Mouse (Mus musculus) hematopoietic stem cell, adult 5-6 weeks (primary cell): ENCODE results near the gene Farp1. TPM values are rescaled to one million over a fixed set of nuclear protein-coding genes. Genes with fewer than 3 reads are reported as not detected.

ENCODE experiments used
- ATAC-seq, 2 experiments: fragments of 125-278 bp in 1 of 2; replicated peaks in 1 of 2; 2 replicates each; pipeline ENCODE4 v1.8.0; 2016 to 2017; ENCODE audit warnings: inconsistent platforms in 2 of 2, mild to moderate bottlenecking in 2 of 2, moderate number of reproducible peaks in 2 of 2, low read depth in 1 of 2, moderate TSS enrichment in 1 of 2; ENCODE audit not compliant: low FRiP score in 2 of 2, poor library complexity in 2 of 2, severe bottlenecking in 2 of 2, insufficient read depth in 1 of 2, low TSS enrichment in 1 of 2
- total RNA-seq: library from RNA; stranded (forward); fragments of 172-1452, 232-1000 nt; gene quantifications from 2 replicates; pipeline ENCODE4 v1.2.3, GENCODE M21; 2017

Gene Farp1
- total RNA-seq, 1 experiment from 2014 or later, result 0.60 TPM

DNA sequence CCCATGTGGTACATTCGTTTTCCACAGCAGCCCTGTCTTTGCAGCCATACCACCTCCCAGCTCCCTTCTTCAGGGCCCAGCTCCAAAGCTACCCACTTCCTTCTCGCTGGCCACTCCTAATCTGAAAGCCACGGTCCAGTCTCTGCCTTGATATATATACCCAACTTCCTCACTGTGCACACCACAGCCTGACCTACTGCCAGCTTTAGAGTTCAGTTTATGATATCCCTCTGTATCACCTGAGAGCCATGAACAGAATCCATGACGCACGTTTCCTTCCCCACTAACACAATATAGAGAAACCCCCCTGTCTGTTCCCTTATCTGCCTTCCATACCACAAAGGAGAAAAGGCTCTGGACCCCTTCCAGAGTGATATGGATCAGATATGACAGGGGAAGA, 283.4 kb downstream of the Farp1 start:
- peak; percentile 78 to 90 for ATAC-seq

DNA sequence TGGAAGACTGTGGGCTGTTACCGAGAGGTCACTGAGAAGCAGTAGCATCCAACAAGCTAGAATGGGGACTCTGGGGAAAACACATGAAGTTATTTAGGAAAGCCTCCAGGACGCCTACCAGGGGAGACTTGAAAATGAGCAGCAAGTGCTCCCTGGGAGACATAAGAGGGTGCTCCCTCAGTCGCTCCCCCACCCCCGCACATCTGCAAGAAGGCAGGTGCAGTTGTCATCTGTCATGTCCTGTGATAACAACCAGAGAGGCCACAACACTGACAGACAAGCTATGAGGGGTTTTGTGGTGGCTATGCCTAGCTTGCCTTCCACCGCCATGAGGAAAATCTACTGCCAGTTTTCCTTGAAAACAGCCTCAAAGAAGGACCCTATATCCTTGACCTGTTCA, 287.1 kb downstream of the Farp1 start:
- no peak for ATAC-seq

DNA sequence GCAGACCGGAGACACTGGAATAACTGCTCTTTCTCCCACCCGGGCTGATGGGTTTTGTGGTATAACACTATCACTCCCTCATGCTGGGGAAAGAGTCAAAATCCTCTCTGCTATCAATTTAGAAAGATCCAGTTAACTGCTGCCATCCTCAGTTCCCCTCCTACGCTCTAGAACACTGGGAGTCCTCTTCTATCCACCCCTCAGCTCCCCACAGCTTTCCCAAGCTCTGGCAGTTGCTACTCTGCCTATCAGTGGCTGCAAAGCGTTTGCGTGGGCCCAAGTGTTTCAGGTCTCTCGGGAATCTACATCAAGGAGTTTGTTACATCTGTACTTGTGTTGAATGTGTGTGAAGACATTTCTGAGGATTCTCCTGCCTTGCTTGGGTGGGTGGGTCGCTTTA, 287.6 kb downstream of the Farp1 start:
- no peak for ATAC-seq

DNA sequence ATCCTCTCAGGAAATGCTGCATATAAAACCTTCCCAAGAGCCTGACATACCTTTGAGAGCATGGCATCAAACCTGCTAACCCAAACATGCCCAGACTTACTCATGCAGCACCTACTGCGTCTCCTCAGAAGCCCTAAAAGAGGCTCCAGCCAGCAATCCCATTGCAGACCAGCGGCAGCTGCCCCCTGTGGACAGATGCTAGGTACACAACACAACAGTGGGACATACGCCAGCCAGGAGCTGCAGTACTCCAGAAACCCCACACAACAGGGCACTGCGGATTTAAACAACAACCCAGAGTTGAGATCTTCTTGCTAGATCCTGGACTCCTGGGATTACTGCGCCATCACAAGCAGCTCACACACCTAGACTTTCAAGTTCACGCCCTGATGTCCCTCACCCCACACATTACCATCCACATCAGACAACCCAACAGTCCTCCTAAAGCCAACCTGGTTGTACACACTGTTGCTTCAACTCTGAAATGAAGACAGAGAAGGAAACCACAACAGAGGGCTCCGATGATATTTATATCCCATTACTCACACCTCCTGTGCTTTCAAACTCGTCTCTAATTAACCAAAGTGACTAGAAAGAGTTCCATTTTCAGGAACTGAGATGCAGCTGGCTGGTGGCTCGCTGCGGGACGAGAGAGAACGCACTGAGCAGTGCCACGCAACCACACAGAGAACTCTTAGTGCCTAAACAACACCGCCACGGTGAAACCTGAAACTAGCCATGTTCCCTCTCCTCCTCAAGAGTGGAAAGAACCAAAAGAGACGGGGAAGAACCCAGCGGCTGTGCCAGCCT, 289.7 kb downstream of the Farp1 start:
- peak; percentile 59 to 60 for ATAC-seq

DNA sequence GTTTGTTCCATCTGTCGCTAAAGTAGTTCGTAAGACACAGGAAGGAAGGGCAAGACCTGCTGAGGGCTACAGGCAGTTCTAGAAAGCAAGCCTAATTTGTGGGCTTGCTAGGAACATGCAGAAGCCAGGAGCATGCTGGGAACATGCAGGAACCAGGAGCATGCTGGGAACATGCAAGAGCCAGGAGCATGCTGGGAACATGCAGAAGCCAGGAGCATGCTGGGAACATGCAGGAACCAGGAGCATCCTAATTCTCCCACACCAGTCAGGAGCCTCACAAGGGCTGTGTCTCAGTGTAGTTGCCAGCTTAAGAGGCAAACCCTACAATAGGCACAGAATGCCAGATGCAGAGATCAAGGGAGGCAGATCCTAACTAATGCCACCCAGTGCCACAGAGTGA, 291.4 kb downstream of the Farp1 start:
- ATAC-seq, result no peak

DNA sequence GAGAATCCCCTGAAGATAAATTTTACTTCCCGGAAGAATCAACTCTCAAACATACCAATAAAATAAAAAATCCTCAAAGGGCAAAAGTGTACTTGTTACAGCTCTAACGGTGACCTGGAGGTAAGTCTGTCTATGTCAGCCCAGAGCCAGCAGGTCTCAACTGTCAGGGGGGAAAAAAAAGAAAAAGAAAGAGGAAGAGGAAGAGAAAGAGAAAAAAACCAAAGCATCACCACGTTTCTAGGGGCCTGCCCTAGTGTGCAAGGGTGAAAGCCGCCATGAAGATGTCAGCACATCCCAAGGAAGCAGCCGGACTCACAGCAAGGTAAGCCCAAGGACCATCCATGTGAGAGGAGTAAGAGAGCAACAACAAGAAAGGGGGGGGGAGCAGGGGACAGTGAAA, 293.9 kb downstream of the Farp1 start:
- ATAC-seq, result 0 out of 4 replicates have a peak, but pooled peaks of 1 of the 2 experiments have one; percentile 19

DNA sequence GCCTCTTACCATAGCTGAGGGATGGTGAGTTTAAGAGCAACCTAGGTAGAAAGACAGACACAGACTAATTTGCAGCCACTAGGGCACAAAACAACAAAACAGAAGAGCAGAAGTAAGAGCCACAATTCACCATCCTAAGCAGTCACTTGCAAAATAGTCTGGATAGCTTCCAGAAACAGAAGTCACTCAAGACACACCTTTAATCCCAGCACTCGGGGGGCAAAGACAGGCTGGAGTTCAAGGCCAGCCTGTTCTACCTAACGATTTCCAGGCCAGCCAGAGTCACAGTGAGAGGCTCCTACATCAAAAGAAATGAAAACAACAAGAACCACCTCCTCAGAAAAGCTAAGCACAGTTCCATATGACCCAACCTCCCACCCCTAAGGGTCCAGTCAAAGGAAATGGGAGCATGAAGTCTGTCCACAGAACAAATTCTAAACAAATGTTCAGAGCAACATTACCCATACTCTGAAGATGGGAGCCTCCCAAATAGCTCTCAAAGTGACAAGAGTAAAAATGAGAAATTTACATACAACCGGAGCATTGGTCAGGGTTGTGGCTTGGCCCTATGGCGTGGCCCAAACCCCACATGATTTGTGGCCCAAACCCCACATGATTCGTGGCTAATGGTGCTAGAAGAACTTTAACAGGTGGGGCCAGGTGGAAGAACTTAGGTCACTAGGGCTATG, 294.5 kb downstream of the Farp1 start:
- ATAC-seq, result no peak

DNA sequence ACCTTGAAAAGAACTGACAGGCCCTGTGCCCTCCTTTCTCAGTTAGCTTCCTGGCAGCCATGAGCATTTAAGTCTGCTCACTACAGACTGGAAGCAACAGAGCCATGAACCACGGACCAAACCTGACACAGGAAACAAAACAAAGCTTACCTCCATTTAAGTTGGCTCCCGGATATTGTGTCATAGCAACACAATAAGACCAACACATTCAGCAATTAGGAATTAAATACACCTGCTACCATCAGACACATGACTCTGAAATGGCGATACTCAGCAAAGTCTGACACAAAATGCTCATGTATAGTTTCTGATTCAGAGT, 295.0 kb downstream of the Farp1 start:
- no peak for ATAC-seq

Other genes with a start within 250 kb of the Farp1 start
- 164 and 184 TPM in 2 replicates for gene Ipo5, start 124.0 kb upstream of the Farp1 start, total RNA-seq